Mouse (Mus musculus) kidney, postnatal 0 days (tissue): ENCODE results near the gene Paqr5. TPM values are rescaled to one million over a fixed set of nuclear protein-coding genes. Genes with fewer than 3 reads are reported as not detected.

Source experiments
- ATAC-seq: fragments of 200-750 bp; cut with Nextera tagmentation; replicated peaks from 2 replicates; pipeline ENCODE4 v1.8.0; 2017; ENCODE audit warnings: low read depth, moderate number of reproducible peaks, moderate TSS enrichment, moderate library complexity; ENCODE audit not compliant: low FRiP score
- DNase-seq: peaks from one replicate; pipeline ENCODE4 v3.0.0-alpha.2; 2016; ENCODE audit warnings: low spot score
- H3K27ac ChIP-seq: fragments of 300-500 bp; sonication (generic); 2 replicates; pipeline ENCODE4 v1.5.1; 2014; ENCODE audit warnings: mild to moderate bottlenecking
- H3K27me3 ChIP-seq: fragments of 300-500 bp; sonication (generic); 2 replicates; pipeline ENCODE4 v1.6.1; 2014; ENCODE audit warnings: low read length, mixed read lengths; ENCODE audit not compliant: insufficient read depth
- H3K36me3 ChIP-seq: fragments of 300-500 bp; sonication (generic); 2 replicates; pipeline ENCODE4 v1.6.1; 2014; ENCODE audit warnings: low read length, mixed read lengths; ENCODE audit not compliant: insufficient read depth
- H3K4me1 ChIP-seq: fragments of 300-500 bp; sonication (generic); replicated peaks from 2 replicates; pipeline ENCODE4 v1.6.1; 2014; ENCODE audit warnings: antibody characterized with exemption, low read length, mixed read lengths; ENCODE audit not compliant: insufficient read depth
- H3K4me2 ChIP-seq: fragments of 300-500 bp; sonication (generic); 2 replicates; pipeline ENCODE4 v1.6.1; 2014; ENCODE audit warnings: mild to moderate bottlenecking, low read length, moderate library complexity, mixed read lengths
- H3K4me3 ChIP-seq: fragments of 300-500 bp; sonication (generic); replicated peaks from 2 replicates; pipeline ENCODE4 v1.5.1; 2014; ENCODE audit warnings: low read depth, low read length
- H3K9ac ChIP-seq: fragments of 300-500 bp; sonication (generic); 2 replicates; pipeline ENCODE4 v1.6.1; 2014; ENCODE audit warnings: low read depth, low read length
- H3K9me3 ChIP-seq: fragments of 300-500 bp; sonication (generic); replicated peaks from 2 replicates; pipeline ENCODE4 v1.6.1; 2016; ENCODE audit warnings: low read length, inconsistent platforms, mixed read lengths
- CTCF ChIP-seq: IDR thresholded peaks from 2 replicates; pipeline ENCODE4 v1.5.1; 2016; ENCODE audit warnings: antibody characterized with exemption, low read depth, mild to moderate bottlenecking, moderate library complexity
- WGBS: fragments of 180-500 bp; shearing (Covaris S2); extraction: QIAGEN DNeasy Blood & Tissue Kit; methylation state at CpG from one replicate; pipeline ENCODE4 v1.1.7; 2014; 5-methylcytosine and 5-hydroxymethylcytosine counted together
- polyA plus RNA-seq: library from polyadenylated mRNA; unstranded; fragments of >200 nt; fragmentation: Nextera tagmentation; extraction: Ambion mirVana; gene quantifications from 2 replicates; pipeline ENCODE4 v1.2.1, GENCODE M21; 2015

Paqr5 gene
- polyA plus RNA-seq, 1 experiment from 2014 or later = 109 TPM

- Histone ChIP-seq H3K9me3 (no peaks in the 10 kb centered on the region), H3K36me3 (peaks cover 21% of the 10 kb centered on the region), H3K4me2 (peak overlapping the region; percentile 89; the same call in 1 of the 2 replicates), H3K4me1 (0 out of 2 replicates have a peak, but pooled peaks cover 13% of the 10 kb centered on the region), H3K9ac (no peak overlapping the region), H3K27me3 (no peaks in the 10 kb centered on the region), H3K27ac (peak overlapping the region; percentile 94), H3K4me3 (0 out of 2 replicates have a peak overlapping the region, but pooled peaks have one; percentile 70)
- ATAC-seq (no peak), DNase-seq (no peak)
- no peak for TF ChIP-seq CTCF
- 53% methylated on average over 4 of the region's 4 CpGs for WGBS
Observed at GRCm38 (mm10) chr9:61915393-61916005, 111.2 kb downstream of the Paqr5 start.

- Histone ChIP-seq H3K27me3 (no peaks in the 10 kb centered on the region), H3K9me3 (no peaks in the 10 kb centered on the region), H3K36me3 (peaks cover 21% of the 10 kb centered on the region), H3K9ac (peak overlapping the region; percentile 79; the same call in 1 of the 2 replicates), H3K4me1 (0 out of 2 replicates have a peak, but pooled peaks cover 13% of the 10 kb centered on the region), H3K4me3 (peak overlapping the region; percentile 70), H3K27ac (peak overlapping the region; percentile 94), H3K4me2 (peak overlapping the region; percentile 89)
- WGBS = 3% methylated on average over 13 of the region's 13 CpGs
- no peak for DNase-seq
- no peak for TF ChIP-seq CTCF
- ATAC-seq = no peak
Observed at GRCm38 (mm10) chr9:61914917-61915300, 111.7 kb downstream of the Paqr5 start.

GRCm38 (mm10) chr9:61914203-61914916, 112.3 kb downstream of the Paqr5 start, which contains the start of gene Rplp1:
Gene Rplp1, minus strand, starts transcription at chr9:61914542.
- no peaks in the 10 kb centered on the region for H3K27me3 ChIP-seq
- H3K27ac ChIP-seq = peak within 1 kb of the TSS; percentile 94
- H3K9ac ChIP-seq = peak within 1 kb of the TSS; percentile 79
- H3K4me2 ChIP-seq = peak within 1 kb of the TSS; percentile 89
- 0 out of 2 replicates have a peak, but pooled peaks cover 13% of the 10 kb centered on the region for H3K4me1 ChIP-seq
- H3K9me3 ChIP-seq = no peaks in the 10 kb centered on the region
- peak within 1 kb of the TSS; percentile 70 for H3K4me3 ChIP-seq
- peaks cover 21% of the 10 kb centered on the region for H3K36me3 ChIP-seq
- ATAC-seq (peak; percentile 95), DNase-seq (peak; percentile 98)
- under 1% methylated on average over 69 of the region's 70 CpGs for WGBS
- no peak for TF ChIP-seq CTCF

GRCm38 (mm10) chr9:61911300-61912128, 115.1 kb downstream of the Paqr5 start:
- Histone ChIP-seq H3K4me2 (no peak overlapping the region), H3K9ac (no peak overlapping the region), H3K4me3 (no peak overlapping the region), H3K27ac (no peak overlapping the region), H3K4me1 (0 out of 2 replicates have a peak, but pooled peaks cover 13% of the 10 kb centered on the region), H3K9me3 (no peaks in the 10 kb centered on the region), H3K27me3 (no peaks in the 10 kb centered on the region), H3K36me3 (peaks cover 15% of the 10 kb centered on the region)
- TF ChIP-seq CTCF = no peak
- WGBS = 69% methylated on average over 6 of the region's 6 CpGs
- ATAC-seq (no peak), DNase-seq (no peak)

- Histone ChIP-seq H3K9me3 (no peaks in the 10 kb centered on the region), H3K4me3 (no peak overlapping the region), H3K36me3 (peaks cover 15% of the 10 kb centered on the region), H3K9ac (no peak overlapping the region), H3K27me3 (no peaks in the 10 kb centered on the region), H3K27ac (no peak overlapping the region), H3K4me1 (0 out of 2 replicates have a peak, but pooled peaks cover 13% of the 10 kb centered on the region), H3K4me2 (no peak overlapping the region)
- ATAC-seq (no peak), DNase-seq (no peak)
- 45% methylated on average over 20 of the region's 20 CpGs for WGBS
- TF ChIP-seq CTCF = peak; percentile 9; the same call in 1 of the 2 replicates
Observed at GRCm38 (mm10) chr9:61910526-61911256, 116.0 kb downstream of the Paqr5 start.
